Mouse (Mus musculus): ENCODE measurements around the gene Eps8l1. TPM values are rescaled to one million over a fixed set of nuclear protein-coding genes. Genes with fewer than 3 reads are reported as not detected.

Eps8l1 gene
- polyA plus RNA-seq, 1 experiment from 2014 or later: 4.0 TPM

DNA sequence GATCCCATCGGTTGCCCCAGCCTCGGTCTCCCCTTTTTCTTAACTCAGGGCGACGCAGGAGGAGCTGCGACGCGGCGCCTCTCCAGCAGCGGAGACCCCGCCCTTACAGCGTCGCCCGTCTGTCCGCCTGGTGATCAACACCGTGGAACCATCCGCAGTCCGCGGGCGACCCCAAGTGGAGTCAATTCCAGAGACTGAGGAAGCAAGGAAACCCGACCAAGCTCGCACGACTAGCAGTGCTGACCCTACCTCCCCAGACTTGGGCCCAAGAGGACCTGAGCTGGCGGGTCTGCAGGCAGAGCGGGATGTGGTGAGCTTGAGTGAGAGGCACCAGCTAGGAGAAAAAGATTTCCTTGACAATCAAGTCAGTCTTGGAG, 10.7 kb downstream of the Eps8l1 start:
- H3K27ac ChIP-seq (ENCODE audit: low read length): no peak overlapping the region
- WGBS: 3% methylated on average over 24 of the region's 24 CpGs
- no peaks in the 10 kb centered on the region for H3K9me3 ChIP-seq (ENCODE audit: control insufficient read depth, low read length)
- peaks cover 14% of the 10 kb centered on the region for H3K27me3 ChIP-seq (replicated peaks; ENCODE audit: control insufficient read depth, insufficient read depth, low read length)
- H3K4me1 ChIP-seq (ENCODE audit: control insufficient read depth, insufficient read depth, low read length): peaks cover 10% of the 10 kb centered on the region; the same call in 1 of the 2 replicates
- H3K4me3 ChIP-seq (ENCODE audit: low read length): peak overlapping the region; percentile 52
- peak; percentile 87 for ATAC-seq
- H3K36me3 ChIP-seq (ENCODE audit: control insufficient read depth, insufficient read depth, low read length): no peaks in the 10 kb centered on the region
- H3K4me2 ChIP-seq (ENCODE audit: low read depth, low read length): peak overlapping the region; percentile 89
- peak overlapping the region; percentile 62 for H3K9ac ChIP-seq (ENCODE audit: low read depth, low read length)

DNA sequence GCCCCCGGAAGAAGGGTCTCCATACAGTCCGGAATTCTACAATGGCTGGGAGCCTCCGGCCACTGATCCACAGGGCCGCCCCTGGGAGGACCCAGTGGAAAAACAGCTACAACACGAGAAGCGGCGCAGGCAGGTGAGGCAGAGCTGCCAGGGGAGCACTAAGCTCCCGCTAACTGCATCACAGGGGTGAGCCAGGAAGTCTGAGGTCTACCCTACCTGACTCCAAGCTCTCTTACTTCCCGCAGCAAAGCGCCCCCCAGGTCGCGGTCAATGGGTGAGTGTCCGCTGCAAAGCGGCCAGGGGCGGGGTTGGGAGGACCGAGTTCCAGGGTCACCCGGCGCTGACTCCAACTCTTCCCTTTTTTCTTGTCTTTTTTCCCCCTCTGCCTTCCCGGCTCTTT, 13.5 kb downstream of the Eps8l1 start:
- Histone ChIP-seq H3K36me3 (ENCODE audit: control insufficient read depth, insufficient read depth, low read length) (no peaks in the 10 kb centered on the region), H3K27ac (ENCODE audit: low read length) (no peak overlapping the region), H3K4me2 (ENCODE audit: low read depth, low read length) (no peak overlapping the region), H3K9ac (ENCODE audit: low read depth, low read length) (no peak overlapping the region), H3K9me3 (ENCODE audit: control insufficient read depth, low read length) (no peaks in the 10 kb centered on the region), H3K27me3 (replicated peaks; ENCODE audit: control insufficient read depth, insufficient read depth, low read length) (peaks cover 14% of the 10 kb centered on the region), H3K4me1 (ENCODE audit: control insufficient read depth, insufficient read depth, low read length) (peaks cover 19% of the 10 kb centered on the region), H3K4me3 (ENCODE audit: low read length) (no peak overlapping the region)
- no peak for ATAC-seq
- 12% methylated on average over 19 of the region's 19 CpGs for WGBS

DNA sequence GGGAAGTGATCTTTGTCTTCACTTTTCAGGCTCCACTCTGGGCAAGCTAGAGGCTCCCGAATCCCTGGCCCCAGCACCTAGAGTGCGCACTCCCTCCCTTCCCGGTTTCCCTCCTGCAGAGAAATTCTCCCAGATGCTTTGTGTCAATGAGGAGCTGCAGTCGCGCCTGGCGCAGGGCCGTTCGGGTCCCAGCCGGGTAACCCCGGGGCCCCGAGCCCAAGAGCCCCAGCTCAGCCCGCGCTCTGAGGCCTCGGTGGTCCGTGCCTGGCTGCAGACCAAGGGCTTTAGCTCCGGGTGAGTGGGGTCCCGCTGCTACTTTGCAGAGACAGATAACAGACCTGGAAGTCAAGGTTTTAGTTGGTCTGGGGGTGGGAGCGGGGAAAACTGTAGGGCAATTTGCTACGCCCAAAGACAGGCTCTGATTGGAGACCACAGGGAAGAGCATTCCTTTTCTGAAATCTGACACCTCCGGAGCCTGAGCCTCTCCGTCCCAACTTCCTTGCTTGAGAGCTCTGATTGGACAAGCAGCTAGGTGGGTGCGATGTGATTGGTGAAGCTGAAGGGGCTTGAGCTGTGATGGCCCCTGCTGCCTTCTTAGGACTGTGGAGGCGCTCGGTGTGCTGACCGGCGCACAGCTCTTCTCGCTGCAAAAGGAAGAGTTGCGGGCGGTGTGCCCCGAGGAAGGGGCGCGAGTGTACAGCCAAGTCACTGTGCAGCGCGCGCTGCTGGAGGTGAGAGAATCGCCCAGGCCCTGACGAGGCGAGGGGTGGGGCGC, 17.7 kb downstream of the Eps8l1 start:
- H3K9ac ChIP-seq (ENCODE audit: low read depth, low read length): peak overlapping the region; percentile 72
- H3K27me3 ChIP-seq (replicated peaks; ENCODE audit: control insufficient read depth, insufficient read depth, low read length): peaks cover 5% of the 10 kb centered on the region; the same call in 1 of the 2 replicates
- H3K4me1 ChIP-seq (ENCODE audit: control insufficient read depth, insufficient read depth, low read length): peaks cover 17% of the 10 kb centered on the region
- H3K4me2 ChIP-seq (ENCODE audit: low read depth, low read length): peak overlapping the region; percentile 93
- peak overlapping the region; percentile 52 for H3K4me3 ChIP-seq (ENCODE audit: low read length)
- no peaks in the 10 kb centered on the region for H3K9me3 ChIP-seq (ENCODE audit: control insufficient read depth, low read length)
- peak overlapping the region; percentile 95 for H3K27ac ChIP-seq (ENCODE audit: low read length)
- H3K36me3 ChIP-seq (ENCODE audit: control insufficient read depth, insufficient read depth, low read length): peaks cover 14% of the 10 kb centered on the region; the same call in 1 of the 2 replicates
- under 1% methylated on average over 39 of the region's 39 CpGs for WGBS
- peak; percentile 96 for ATAC-seq

DNA sequence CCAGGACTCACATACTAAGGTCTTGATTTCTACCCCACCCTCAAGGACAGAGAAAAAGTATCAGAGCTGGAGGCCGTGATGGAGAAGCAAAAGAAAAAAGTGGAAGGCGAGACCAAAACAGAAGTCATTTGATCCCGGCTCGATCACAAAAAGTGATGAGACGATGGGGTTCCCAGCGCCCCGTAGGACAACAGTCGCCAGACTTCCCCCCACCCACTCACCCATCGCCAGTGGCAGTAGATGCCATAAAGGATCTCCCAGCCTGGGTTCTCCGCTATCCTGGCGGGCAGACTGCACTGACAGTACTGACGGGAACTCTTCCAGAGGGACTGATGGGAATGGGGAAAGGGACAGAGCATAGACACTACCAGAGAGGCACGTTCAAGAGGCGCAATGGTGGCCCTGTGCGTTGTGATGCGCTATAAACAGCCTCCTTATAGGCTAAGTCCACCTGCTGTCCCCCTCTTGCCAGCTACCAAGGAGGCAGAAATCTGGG, 18.4 kb downstream of the Eps8l1 start:
- H3K36me3 ChIP-seq (ENCODE audit: control insufficient read depth, insufficient read depth, low read length): peaks cover 16% of the 10 kb centered on the region; the same call in 1 of the 2 replicates
- H3K27ac ChIP-seq (ENCODE audit: low read length): peak overlapping the region; percentile 95
- WGBS: 2% methylated on average over 16 of the region's 16 CpGs
- H3K9me3 ChIP-seq (ENCODE audit: control insufficient read depth, low read length): no peaks in the 10 kb centered on the region
- peaks cover 5% of the 10 kb centered on the region; the same call in 1 of the 2 replicates for H3K27me3 ChIP-seq (replicated peaks; ENCODE audit: control insufficient read depth, insufficient read depth, low read length)
- ATAC-seq: peak; percentile 20
- H3K4me3 ChIP-seq (ENCODE audit: low read length): peak overlapping the region; percentile 52
- H3K4me2 ChIP-seq (ENCODE audit: low read depth, low read length): peak overlapping the region; percentile 93
- H3K4me1 ChIP-seq (ENCODE audit: control insufficient read depth, insufficient read depth, low read length): peaks cover 17% of the 10 kb centered on the region
- H3K9ac ChIP-seq (ENCODE audit: low read depth, low read length): peak overlapping the region; percentile 72

DNA sequence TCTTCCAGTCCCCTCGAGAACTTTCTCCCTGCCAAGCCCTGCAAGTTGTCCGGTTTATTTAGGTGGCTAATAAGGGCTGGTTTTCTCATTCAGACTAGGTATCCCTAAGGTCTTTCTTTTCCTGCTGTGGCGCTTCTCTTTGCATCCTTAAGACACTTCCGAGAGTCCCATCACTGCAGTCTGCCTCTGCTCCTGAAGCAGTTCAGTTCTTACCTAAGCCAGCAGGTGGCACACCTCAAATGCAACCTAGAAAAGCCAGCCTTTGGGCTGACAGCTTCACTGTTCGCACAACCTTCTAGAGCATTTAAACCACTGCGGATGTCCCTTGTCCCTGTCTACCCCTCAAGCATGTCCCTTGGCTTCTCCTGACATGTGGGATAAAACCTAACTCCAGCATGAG, 19.2 kb downstream of the Eps8l1 start:
- H3K27me3 ChIP-seq (replicated peaks; ENCODE audit: control insufficient read depth, insufficient read depth, low read length): peaks cover 4% of the 10 kb centered on the region; the same call in 1 of the 2 replicates
- H3K9ac ChIP-seq (ENCODE audit: low read depth, low read length): no peak overlapping the region
- H3K4me3 ChIP-seq (ENCODE audit: low read length): no peak overlapping the region
- H3K36me3 ChIP-seq (ENCODE audit: control insufficient read depth, insufficient read depth, low read length): peaks cover 18% of the 10 kb centered on the region; the same call in 1 of the 2 replicates
- H3K4me1 ChIP-seq (ENCODE audit: control insufficient read depth, insufficient read depth, low read length): peaks cover 17% of the 10 kb centered on the region
- peak overlapping the region; percentile 93; the same call in 1 of the 2 replicates for H3K4me2 ChIP-seq (ENCODE audit: low read depth, low read length)
- no peaks in the 10 kb centered on the region for H3K9me3 ChIP-seq (ENCODE audit: control insufficient read depth, low read length)
- WGBS: 29% methylated on average over 6 of the region's 6 CpGs
- ATAC-seq: no peak
- H3K27ac ChIP-seq (ENCODE audit: low read length): no peak overlapping the region

DNA sequence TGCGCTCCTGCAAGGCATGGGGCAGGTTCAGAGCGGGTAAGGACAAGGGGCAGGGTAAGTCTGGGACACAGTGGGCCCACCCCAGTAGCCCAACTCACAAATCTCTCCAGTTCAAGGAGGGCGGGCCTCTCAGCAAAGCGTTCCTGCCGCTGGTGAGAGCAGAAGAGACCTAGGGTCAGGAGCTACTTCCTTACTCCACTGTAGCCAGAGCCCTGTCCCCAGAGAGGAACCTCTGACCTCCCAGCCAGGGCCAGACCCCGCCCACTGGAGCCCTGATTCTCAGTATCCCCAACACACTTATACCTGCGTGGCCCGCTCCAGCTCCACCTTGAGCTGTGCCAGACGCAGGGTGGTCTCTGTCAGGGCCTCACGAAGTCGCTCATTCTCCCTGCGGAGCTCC, 21.8 kb downstream of the Eps8l1 start:
- Histone ChIP-seq H3K4me3 (ENCODE audit: low read length) (no peak overlapping the region), H3K4me2 (ENCODE audit: low read depth, low read length) (no peak overlapping the region), H3K27ac (ENCODE audit: low read length) (no peak overlapping the region), H3K27me3 (replicated peaks; ENCODE audit: control insufficient read depth, insufficient read depth, low read length) (no peaks in the 10 kb centered on the region), H3K9me3 (ENCODE audit: control insufficient read depth, low read length) (no peaks in the 10 kb centered on the region), H3K4me1 (ENCODE audit: control insufficient read depth, insufficient read depth, low read length) (peaks cover 15% of the 10 kb centered on the region), H3K9ac (ENCODE audit: low read depth, low read length) (no peak overlapping the region), H3K36me3 (ENCODE audit: control insufficient read depth, insufficient read depth, low read length) (peaks cover 28% of the 10 kb centered on the region)
- ATAC-seq: no peak
- 83% methylated on average over 12 of the region's 12 CpGs for WGBS

DNA sequence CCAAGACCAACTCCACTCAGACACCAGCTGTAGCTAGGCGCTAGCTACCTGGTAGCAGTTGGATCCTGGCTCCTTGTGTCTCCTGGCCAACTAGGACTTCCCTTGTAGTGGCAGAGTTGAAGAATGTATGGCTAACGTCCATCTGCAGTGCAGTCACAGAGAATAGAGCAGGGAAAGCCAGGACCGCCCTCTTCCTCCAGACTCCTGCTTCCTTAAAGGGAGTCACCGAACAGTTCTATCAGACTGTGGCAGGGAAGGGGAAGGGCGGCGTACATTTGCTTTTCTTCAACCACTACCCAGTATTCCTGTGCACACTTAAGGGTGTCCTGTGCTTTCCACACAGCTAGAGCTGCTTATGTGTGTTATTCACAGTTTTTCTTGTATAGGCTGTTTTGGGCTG, 30.8 kb downstream of the Eps8l1 start:
- Histone ChIP-seq H3K4me3 (ENCODE audit: low read length) (no peak overlapping the region), H3K9me3 (ENCODE audit: control insufficient read depth, low read length) (no peaks in the 10 kb centered on the region), H3K27me3 (replicated peaks; ENCODE audit: control insufficient read depth, insufficient read depth, low read length) (no peaks in the 10 kb centered on the region), H3K27ac (ENCODE audit: low read length) (peak overlapping the region; percentile 21; the same call in 1 of the 2 replicates), H3K4me1 (ENCODE audit: control insufficient read depth, insufficient read depth, low read length) (peaks cover 12% of the 10 kb centered on the region; the same call in 1 of the 2 replicates), H3K4me2 (ENCODE audit: low read depth, low read length) (no peak overlapping the region), H3K9ac (ENCODE audit: low read depth, low read length) (no peak overlapping the region; the same call in 1 of the 2 replicates), H3K36me3 (ENCODE audit: control insufficient read depth, insufficient read depth, low read length) (peaks cover 4% of the 10 kb centered on the region)
- WGBS: 72% methylated on average over 6 of the region's 6 CpGs
- ATAC-seq: no peak

DNA sequence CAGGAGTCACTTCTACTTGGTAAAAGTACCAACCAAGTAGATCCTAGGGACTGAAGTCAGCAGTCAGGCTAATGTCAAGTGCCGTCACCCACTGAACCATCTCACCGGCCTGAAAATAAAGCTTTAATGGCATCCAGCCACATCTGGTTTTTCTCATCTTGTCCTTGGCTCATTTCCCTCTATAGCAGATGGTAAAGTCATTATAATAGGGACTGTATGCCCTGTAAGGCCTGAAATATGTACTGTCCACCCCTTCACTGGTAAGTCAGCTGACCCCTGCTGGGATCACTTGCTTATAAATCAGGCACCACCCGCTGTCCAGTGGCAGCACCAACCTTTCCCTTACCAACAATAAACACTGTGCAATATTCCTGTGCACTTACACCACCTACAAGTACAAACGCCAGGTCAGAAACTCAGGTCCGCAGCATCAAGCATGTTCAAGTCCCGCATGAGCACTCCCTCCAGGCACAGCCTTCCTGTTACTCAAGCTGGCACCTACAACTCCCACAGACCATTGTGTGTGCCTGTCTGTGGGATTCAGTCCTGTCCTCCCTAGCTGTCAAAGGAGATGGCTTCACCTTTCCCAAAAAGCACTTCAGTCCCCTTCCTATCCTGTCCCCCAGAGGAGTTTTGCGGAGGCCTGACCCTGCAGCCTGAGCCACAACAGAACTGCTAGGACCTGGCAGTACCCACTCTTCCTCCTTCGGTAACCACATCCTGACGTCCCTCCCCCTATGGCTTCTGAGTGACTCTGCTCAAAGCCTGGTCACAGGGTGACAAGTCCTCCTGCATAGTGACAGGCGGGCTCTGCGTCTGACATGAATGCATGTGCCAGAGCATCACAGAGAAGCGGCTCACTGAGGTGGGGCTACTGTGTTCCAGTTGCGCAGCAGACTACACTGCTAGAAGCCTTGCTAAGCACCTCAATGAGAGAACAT, 32.1 kb downstream of the Eps8l1 start:
- Histone ChIP-seq H3K27me3 (replicated peaks; ENCODE audit: control insufficient read depth, insufficient read depth, low read length) (no peaks in the 10 kb centered on the region), H3K9me3 (ENCODE audit: control insufficient read depth, low read length) (no peaks in the 10 kb centered on the region), H3K36me3 (ENCODE audit: control insufficient read depth, insufficient read depth, low read length) (0 out of 2 replicates have a peak, but pooled peaks cover 3% of the 10 kb centered on the region), H3K4me3 (ENCODE audit: low read length) (no peak overlapping the region), H3K27ac (ENCODE audit: low read length) (0 out of 2 replicates have a peak overlapping the region, but pooled peaks have one; percentile 34), H3K4me2 (ENCODE audit: low read depth, low read length) (no peak overlapping the region), H3K4me1 (ENCODE audit: control insufficient read depth, insufficient read depth, low read length) (peaks cover 12% of the 10 kb centered on the region), H3K9ac (ENCODE audit: low read depth, low read length) (no peak overlapping the region)
- 76% methylated on average over 13 of the region's 13 CpGs for WGBS
- no peak for ATAC-seq

DNA sequence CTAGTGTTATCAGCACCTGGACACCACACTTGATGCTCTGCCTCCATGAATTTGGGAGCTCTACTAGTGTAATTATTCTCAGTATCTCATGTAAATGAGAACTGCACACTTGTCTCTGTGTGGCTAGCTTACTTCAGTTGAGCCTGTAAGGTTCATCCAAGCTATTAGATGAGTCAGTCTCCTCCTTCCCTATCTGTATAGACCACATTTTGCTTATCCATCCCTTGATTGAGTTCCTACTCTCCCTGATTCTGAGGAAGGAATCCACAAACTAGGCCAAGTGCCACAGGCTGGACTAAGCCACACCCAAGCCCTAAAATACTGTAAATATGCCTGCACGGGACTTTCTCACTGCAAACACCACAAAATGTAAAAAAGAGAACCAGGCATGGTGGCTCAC, 33.5 kb downstream of the Eps8l1 start:
- Histone ChIP-seq H3K27ac (ENCODE audit: low read length) (no peak overlapping the region), H3K36me3 (ENCODE audit: control insufficient read depth, insufficient read depth, low read length) (0 out of 2 replicates have a peak, but pooled peaks cover 3% of the 10 kb centered on the region)
- WGBS: 59% methylated on average over 1 of the region's 1 CpGs

More for the DNA sequence above, 33.5 kb downstream of the Eps8l1 start:
- Histone ChIP-seq H3K9ac (ENCODE audit: low read depth, low read length) (no peak overlapping the region), H3K9me3 (ENCODE audit: control insufficient read depth, low read length) (no peaks in the 10 kb centered on the region), H3K27me3 (replicated peaks; ENCODE audit: control insufficient read depth, insufficient read depth, low read length) (no peaks in the 10 kb centered on the region), H3K4me1 (ENCODE audit: control insufficient read depth, insufficient read depth, low read length) (peaks cover 27% of the 10 kb centered on the region), H3K4me3 (ENCODE audit: low read length) (no peak overlapping the region), H3K4me2 (ENCODE audit: low read depth, low read length) (no peak overlapping the region)
- no peak for ATAC-seq

Data from intestine, embryonic 16.5 days (tissue).